Comparison of ENCODE assay signal across 9 mouse cellular contexts in genomic region chr8:119559402-119559720, GRCm38 (mm10). TPM values are rescaled to one million over a fixed set of nuclear protein-coding genes. Genes with fewer than 3 reads are reported as not detected.
A peak's percentile ranks its signal among the peaks of the same experiment; 100 is the strongest.
DNase-seq lines count a peak whose midpoint lies in the region; ATAC-seq and TF ChIP-seq lines count a peak whose summit lies in the region.
"Had no signal": no experiment of that assay in that cellular context is flagged by ENCODE, and none has a peak within 500 bp of the region (broad histone marks: within the 10 kb centered on the region; RNA-seq: fewer than 3 reads in every experiment).

No protein-coding gene starts in this region.

- peak overlapping the region; percentile 89 for H3K4me3 ChIP-seq in forebrain, embryonic 10.5 days
- no peak overlapping the region for H3K4me3 ChIP-seq in forebrain, embryonic 16.5 days (replicated peaks; ENCODE audit: low read length)
- no peak overlapping the region for H3K4me3 ChIP-seq in lung, postnatal 0 days (ENCODE audit: low read depth, low read length)
- H3K4me3 ChIP-seq in lung, adult 2 months (replicated peaks; ENCODE audit: extremely low read depth, low read depth, low read length), result no peak overlapping the region
- H3K4me3 ChIP-seq in liver, embryonic 12.5 days, result peak overlapping the region; percentile 91
- H3K4me3 ChIP-seq in stomach, embryonic 15.5 days (replicated peaks), result peak overlapping the region; percentile 94; the same call in 1 of the 2 replicates

- H3K27me3 ChIP-seq in forebrain, embryonic 10.5 days (ENCODE audit: poor library complexity, severe bottlenecking), result no peaks in the 10 kb centered on the region
- H3K27me3 ChIP-seq in forebrain, embryonic 16.5 days (replicated peaks; ENCODE audit: control insufficient read depth, insufficient read depth, low read length), result no peaks in the 10 kb centered on the region
- no peaks in the 10 kb centered on the region for H3K27me3 ChIP-seq in lung, postnatal 0 days (replicated peaks; ENCODE audit: insufficient read depth, low read length)
- H3K27me3 ChIP-seq in liver, embryonic 12.5 days (replicated peaks), result no peaks in the 10 kb centered on the region
- no peaks in the 10 kb centered on the region for H3K27me3 ChIP-seq in stomach, embryonic 15.5 days (replicated peaks)

- peaks cover 43% of the 10 kb centered on the region for H3K36me3 ChIP-seq in forebrain, embryonic 10.5 days (replicated peaks)
- H3K36me3 ChIP-seq in forebrain, embryonic 16.5 days (ENCODE audit: control insufficient read depth, insufficient read depth), result peaks cover 13% of the 10 kb centered on the region
- H3K36me3 ChIP-seq in lung, postnatal 0 days (ENCODE audit: insufficient read depth, low read length), result peaks cover 19% of the 10 kb centered on the region; the same call in 1 of the 2 replicates
- peaks cover 41% of the 10 kb centered on the region for H3K36me3 ChIP-seq in liver, embryonic 12.5 days
- 0 out of 2 replicates have a peak, but pooled peaks cover 8% of the 10 kb centered on the region for H3K36me3 ChIP-seq in stomach, embryonic 15.5 days

- TF ChIP-seq CTCF in lung, postnatal 0 days (IDR thresholded peaks at IDR 0.05), result no peak
- TF ChIP-seq CTCF in lung, adult 2 months (IDR thresholded peaks at IDR 0.05; ENCODE audit: insufficient read depth, low read length), result no peak

- H3K4me1 ChIP-seq in forebrain, embryonic 10.5 days, result peaks cover 19% of the 10 kb centered on the region
- peaks cover 27% of the 10 kb centered on the region for H3K4me1 ChIP-seq in forebrain, embryonic 16.5 days (replicated peaks; ENCODE audit: control insufficient read depth, insufficient read depth, low read length)
- peaks cover 7% of the 10 kb centered on the region; the same call in 1 of the 2 replicates for H3K4me1 ChIP-seq in lung, postnatal 0 days (ENCODE audit: insufficient read depth, low read depth, low read length)
- H3K4me1 ChIP-seq in lung, adult 2 months (ENCODE audit: control insufficient read depth, insufficient read depth, low read length), result peaks cover 8% of the 10 kb centered on the region
- H3K4me1 ChIP-seq in liver, embryonic 12.5 days, result peaks cover 41% of the 10 kb centered on the region
- H3K4me1 ChIP-seq in stomach, embryonic 15.5 days, result peaks cover 19% of the 10 kb centered on the region; the same call in 1 of the 2 replicates

- ATAC-seq in forebrain, embryonic 16.5 days, result no peak
- ATAC-seq in lung, postnatal 0 days, result no peak
- no peak for ATAC-seq in liver, embryonic 12.5 days
- ATAC-seq in stomach, embryonic 15.5 days (ENCODE audit: insufficient read depth, low FRiP score, low read depth), result no peak
- no peak for ATAC-seq in granulocyte monocyte progenitor cell, adult 5-6 weeks (replicated peaks; ENCODE audit: poor library complexity, severe bottlenecking)

- no peak overlapping the region for H3K4me2 ChIP-seq in forebrain, embryonic 16.5 days (ENCODE audit: low read length)
- H3K4me2 ChIP-seq in lung, postnatal 0 days (replicated peaks; ENCODE audit: low read depth, low read length), result no peak overlapping the region; the same call in 1 of the 2 replicates
- peak overlapping the region; percentile 81 for H3K4me2 ChIP-seq in liver, embryonic 12.5 days
- H3K4me2 ChIP-seq in stomach, embryonic 15.5 days, result 0 out of 2 replicates have a peak overlapping the region, but pooled peaks have one; percentile 57

- H3K9me3 ChIP-seq in forebrain, embryonic 10.5 days, result no peaks in the 10 kb centered on the region
- H3K9me3 ChIP-seq in forebrain, embryonic 16.5 days (ENCODE audit: control insufficient read depth, low read length), result no peaks in the 10 kb centered on the region
- no peaks in the 10 kb centered on the region for H3K9me3 ChIP-seq in lung, postnatal 0 days (ENCODE audit: low read length)
- H3K9me3 ChIP-seq in liver, embryonic 12.5 days (replicated peaks), result no peaks in the 10 kb centered on the region
- no peaks in the 10 kb centered on the region for H3K9me3 ChIP-seq in stomach, embryonic 15.5 days

- H3K27ac ChIP-seq in forebrain, embryonic 10.5 days, result peak overlapping the region; percentile 95; the same call in 1 of the 2 replicates
- H3K27ac ChIP-seq in forebrain, embryonic 16.5 days (ENCODE audit: low read length), result no peak overlapping the region
- peak overlapping the region; percentile 39; the same call in 1 of the 2 replicates for H3K27ac ChIP-seq in lung, postnatal 0 days (ENCODE audit: low read length)
- peak overlapping the region; percentile 70; the same call in 1 of the 2 replicates for H3K27ac ChIP-seq in liver, embryonic 12.5 days
- no peak overlapping the region for H3K27ac ChIP-seq in stomach, embryonic 15.5 days

- no peak for TF ChIP-seq POLR2A in lung, adult 2 months (IDR thresholded peaks at IDR 0.05; ENCODE audit: borderline replicate concordance, extremely low read depth, low read depth, low read length)

- intact Hi-C loops in gastrocnemius, postnatal 36 days (cut with DNase I), result no loop called here

- TF ChIP-seq EP300 in lung, postnatal 0 days (IDR thresholded peaks at IDR 0.05), result no peak

- DNase-seq in forebrain, embryonic 10.5 days (ENCODE audit: extremely low spot score, low spot score), result no peak
- DNase-seq in lung, postnatal 0 days (ENCODE audit: low spot score), result no peak
- DNase-seq in lung, adult 2 months, result no peak
- no peak for DNase-seq in gastrocnemius, postnatal 36 days

- H3K9ac ChIP-seq in forebrain, embryonic 16.5 days (replicated peaks; ENCODE audit: low read depth, low read length), result no peak overlapping the region
- H3K9ac ChIP-seq in lung, postnatal 0 days (replicated peaks; ENCODE audit: low read depth), result peak overlapping the region; percentile 48
- peak overlapping the region; percentile 89; the same call in 1 of the 2 replicates for H3K9ac ChIP-seq in liver, embryonic 12.5 days
- 0 out of 2 replicates have a peak overlapping the region, but pooled peaks have one; percentile 37 for H3K9ac ChIP-seq in stomach, embryonic 15.5 days

- 92% methylated on average over 6 of the region's 6 CpGs for WGBS in forebrain, embryonic 10.5 days
- WGBS in forebrain, embryonic 16.5 days, result 89% methylated on average over 6 of the region's 6 CpGs
- 81% methylated on average over 6 of the region's 6 CpGs for WGBS in lung, postnatal 0 days
- WGBS in lung, adult 2 months, result 88% methylated on average over 6 of the region's 6 CpGs
- WGBS in liver, embryonic 12.5 days (ENCODE audit: insufficient replicate concordance), result 81% methylated on average over 6 of the region's 6 CpGs
- WGBS in stomach, embryonic 15.5 days, result 80% methylated on average over 6 of the region's 6 CpGs

RNA-seq across cellular contexts. Expression of gene Mbtps1, which starts 0.8 kb away (rescaled TPM):
- polyA plus RNA-seq in forebrain, embryonic 10.5 days (2016; fragmentation: Nextera tagmentation; extraction: Ambion mirVana), result 106 TPM in 2 replicates
- polyA plus RNA-seq in forebrain, embryonic 16.5 days (2015; fragmentation: Nextera tagmentation; extraction: Ambion mirVana), result 66.6 and 75.9 TPM in 2 replicates
- polyA plus RNA-seq in lung, postnatal 0 days (2015; fragmentation: Nextera tagmentation; extraction: Ambion mirVana), result 64.4 and 67.4 TPM in 2 replicates
- polyA plus RNA-seq in lung, adult 2 months (2012; rRNA removed), result 76.6 and 87.4 TPM in 2 replicates
- polyA plus RNA-seq in liver, embryonic 12.5 days (2016; fragmentation: Nextera tagmentation; extraction: Ambion mirVana), result 45.7 and 48.8 TPM in 2 replicates
- polyA plus RNA-seq in stomach, embryonic 15.5 days (2015; fragmentation: Nextera tagmentation; extraction: Ambion mirVana), result 96.3 and 107 TPM in 2 replicates
- 56.5 and 57.3 TPM in 2 replicates for total RNA-seq in granulocyte monocyte progenitor cell, adult 5-6 weeks (2014; fragmentation: Nextera tagmentation)
- total RNA-seq in granulocyte monocyte progenitor cell, adult 5-6 weeks (2017), result 44.0 and 46.6 TPM in 2 replicates
- total RNA-seq in gastrocnemius, postnatal 36 days (2021), result 10 to 100 TPM; 24.0 to 29.0 TPM

RNA-seq across cellular contexts. Expression of gene Hsdl1, which starts 15.6 kb away (rescaled TPM):
- 61.9 and 66.0 TPM in 2 replicates for polyA plus RNA-seq in forebrain, embryonic 10.5 days (2016; fragmentation: Nextera tagmentation; extraction: Ambion mirVana)
- 179 and 183 TPM in 2 replicates for polyA plus RNA-seq in forebrain, embryonic 16.5 days (2015; fragmentation: Nextera tagmentation; extraction: Ambion mirVana)
- 26.0 and 27.0 TPM in 2 replicates for polyA plus RNA-seq in lung, postnatal 0 days (2015; fragmentation: Nextera tagmentation; extraction: Ambion mirVana)
- 24.1 and 27.7 TPM in 2 replicates for polyA plus RNA-seq in lung, adult 2 months (2012; rRNA removed)
- 25.0 and 25.5 TPM in 2 replicates for polyA plus RNA-seq in liver, embryonic 12.5 days (2016; fragmentation: Nextera tagmentation; extraction: Ambion mirVana)
- 31.4 and 32.2 TPM in 2 replicates for polyA plus RNA-seq in stomach, embryonic 15.5 days (2015; fragmentation: Nextera tagmentation; extraction: Ambion mirVana)
- 23.8 and 29.1 TPM in 2 replicates for total RNA-seq in granulocyte monocyte progenitor cell, adult 5-6 weeks (2014; fragmentation: Nextera tagmentation)
- 34.7 and 50.2 TPM in 2 replicates for total RNA-seq in granulocyte monocyte progenitor cell, adult 5-6 weeks (2017)
- 10 to 100 TPM; 14.0 to 14.9 TPM for total RNA-seq in gastrocnemius, postnatal 36 days (2021)

RNA-seq across cellular contexts. Expression of gene Dnaaf1, which starts 15.7 kb away (rescaled TPM):
- 0.11 TPM in 1 of 2 replicates, not detected in the other for polyA plus RNA-seq in forebrain, embryonic 10.5 days (2016; fragmentation: Nextera tagmentation; extraction: Ambion mirVana)
- 0.24 and 0.39 TPM in 2 replicates for polyA plus RNA-seq in forebrain, embryonic 16.5 days (2015; fragmentation: Nextera tagmentation; extraction: Ambion mirVana)
- 2.9 and 4.0 TPM in 2 replicates for polyA plus RNA-seq in lung, postnatal 0 days (2015; fragmentation: Nextera tagmentation; extraction: Ambion mirVana)
- polyA plus RNA-seq in lung, adult 2 months (2012; rRNA removed), result 5.0 and 5.3 TPM in 2 replicates
- polyA plus RNA-seq in liver, embryonic 12.5 days (2016; fragmentation: Nextera tagmentation; extraction: Ambion mirVana), result 0.11 and 0.13 TPM in 2 replicates
- polyA plus RNA-seq in stomach, embryonic 15.5 days (2015; fragmentation: Nextera tagmentation; extraction: Ambion mirVana), result 0.40 and 0.59 TPM in 2 replicates
- total RNA-seq in granulocyte monocyte progenitor cell, adult 5-6 weeks (2014; fragmentation: Nextera tagmentation), result not detected in 2 replicates
- total RNA-seq in granulocyte monocyte progenitor cell, adult 5-6 weeks (2017), result 0.13 TPM in 1 of 2 replicates, not detected in the other
- total RNA-seq in gastrocnemius, postnatal 36 days (2021), result not detected
- total RNA-seq: gastrocnemius, postnatal 4 days had no signal

RNA-seq across cellular contexts. Expression of gene Taf1c, which starts 45.7 kb away (rescaled TPM):
- polyA plus RNA-seq in forebrain, embryonic 10.5 days (2016; fragmentation: Nextera tagmentation; extraction: Ambion mirVana), result 17.0 and 18.5 TPM in 2 replicates
- polyA plus RNA-seq in forebrain, embryonic 16.5 days (2015; fragmentation: Nextera tagmentation; extraction: Ambion mirVana), result 19.3 and 19.4 TPM in 2 replicates
- polyA plus RNA-seq in lung, postnatal 0 days (2015; fragmentation: Nextera tagmentation; extraction: Ambion mirVana), result 5.6 and 5.7 TPM in 2 replicates
- polyA plus RNA-seq in lung, adult 2 months (2012; rRNA removed), result 17.6 and 19.5 TPM in 2 replicates
- 10.2 and 10.7 TPM in 2 replicates for polyA plus RNA-seq in liver, embryonic 12.5 days (2016; fragmentation: Nextera tagmentation; extraction: Ambion mirVana)
- polyA plus RNA-seq in stomach, embryonic 15.5 days (2015; fragmentation: Nextera tagmentation; extraction: Ambion mirVana), result 9.7 and 9.8 TPM in 2 replicates
- total RNA-seq in granulocyte monocyte progenitor cell, adult 5-6 weeks (2014; fragmentation: Nextera tagmentation), result 3.0 and 13.8 TPM in 2 replicates
- 6.8 and 11.0 TPM in 2 replicates for total RNA-seq in granulocyte monocyte progenitor cell, adult 5-6 weeks (2017)
- total RNA-seq in gastrocnemius, postnatal 36 days (2021), result 1 to 10 TPM; 4.0 to 4.8 TPM

RNA-seq across cellular contexts. Expression of gene Adad2, which starts 53.2 kb away (rescaled TPM):
- 0.10 and 0.16 TPM in 2 replicates for polyA plus RNA-seq in forebrain, embryonic 10.5 days (2016; fragmentation: Nextera tagmentation; extraction: Ambion mirVana)
- polyA plus RNA-seq in forebrain, embryonic 16.5 days (2015; fragmentation: Nextera tagmentation; extraction: Ambion mirVana), result not detected in 2 replicates
- polyA plus RNA-seq in lung, postnatal 0 days (2015; fragmentation: Nextera tagmentation; extraction: Ambion mirVana), result not detected in 2 replicates
- not detected in 2 replicates for polyA plus RNA-seq in lung, adult 2 months (2012; rRNA removed)
- polyA plus RNA-seq in liver, embryonic 12.5 days (2016; fragmentation: Nextera tagmentation; extraction: Ambion mirVana), result 0.08 TPM in 1 of 2 replicates, not detected in the other
- polyA plus RNA-seq in stomach, embryonic 15.5 days (2015; fragmentation: Nextera tagmentation; extraction: Ambion mirVana), result 0.09 TPM in 1 of 2 replicates, not detected in the other
- not detected in 2 replicates for total RNA-seq in granulocyte monocyte progenitor cell, adult 5-6 weeks (2014; fragmentation: Nextera tagmentation)
- total RNA-seq in granulocyte monocyte progenitor cell, adult 5-6 weeks (2017), result not detected in 2 replicates
- total RNA-seq in gastrocnemius, postnatal 36 days (2021), result under 1 TPM; 0.17 to 0.20 TPM
- total RNA-seq: gastrocnemius, postnatal 4 days had no signal

Comparison
In these comparisons a context has a peak if more than half of its experiments do, and no peak if none do; other contexts are left out.
1. H3K27ac ChIP-seq: peak in forebrain, embryonic 10.5 days (single experiment), lung, postnatal 0 days (single experiment) and liver, embryonic 12.5 days (single experiment); none in forebrain, embryonic 16.5 days (single experiment) and stomach, embryonic 15.5 days (single experiment).
2. H3K4me3 ChIP-seq: peak in forebrain, embryonic 10.5 days (single experiment), liver, embryonic 12.5 days (single experiment) and stomach, embryonic 15.5 days (single experiment); none in forebrain, embryonic 16.5 days (single experiment), lung, postnatal 0 days (single experiment) and lung, adult 2 months (single experiment).
3. H3K4me2 ChIP-seq: peak in liver, embryonic 12.5 days (single experiment) and stomach, embryonic 15.5 days (single experiment); none in forebrain, embryonic 16.5 days (single experiment) and lung, postnatal 0 days (single experiment).